Mouse (Mus musculus) neural tube, embryonic 12.5 days (tissue): ENCODE measurements around the gene Aplnr. TPM values are rescaled to one million over a fixed set of nuclear protein-coding genes. Genes with fewer than 3 reads are reported as not detected.

Source experiments
- ATAC-seq: fragments of 200-750 bp; cut with Nextera tagmentation; 2 replicates; pipeline ENCODE4 v1.8.0; 2017; ENCODE audit warnings: low read depth, mild to moderate bottlenecking, moderate TSS enrichment, moderate library complexity; ENCODE audit not compliant: low FRiP score
- H3K27ac ChIP-seq: fragments of 300-500 bp; sonication (generic); 2 replicates; pipeline ENCODE4 v1.5.1; 2016
- H3K27me3 ChIP-seq: fragments of 300-500 bp; sonication (generic); replicated peaks from 2 replicates; pipeline ENCODE4 v1.6.1; 2016; ENCODE audit warnings: mild to moderate bottlenecking
- H3K36me3 ChIP-seq: fragments of 300-500 bp; sonication (generic); 2 replicates; pipeline ENCODE4 v1.6.1; 2016; ENCODE audit warnings: mild to moderate bottlenecking
- H3K4me1 ChIP-seq: fragments of 300-500 bp; sonication (generic); 2 replicates; pipeline ENCODE4 v1.6.1; 2016
- H3K4me2 ChIP-seq: fragments of 300-500 bp; sonication (generic); replicated peaks from 2 replicates; pipeline ENCODE4 v1.6.1; 2016; ENCODE audit warnings: mild to moderate bottlenecking
- H3K4me3 ChIP-seq: fragments of 300-500 bp; sonication (generic); 2 replicates; pipeline ENCODE4 v1.5.1; 2016
- H3K9ac ChIP-seq: fragments of 300-500 bp; sonication (generic); 2 replicates; pipeline ENCODE4 v1.6.1; 2016; ENCODE audit warnings: mild to moderate bottlenecking
- H3K9me3 ChIP-seq: fragments of 300-500 bp; sonication (generic); 2 replicates; pipeline ENCODE4 v1.6.1; 2016; ENCODE audit warnings: mild to moderate bottlenecking
- WGBS: fragments of 180-500 bp; shearing (Covaris S2); methylation state at CpG from one replicate; pipeline ENCODE4 v1.1.7; 2016; 5-methylcytosine and 5-hydroxymethylcytosine counted together
- polyA plus RNA-seq: library from polyadenylated mRNA; unstranded; fragments of >200 nt; fragmentation: Nextera tagmentation; extraction: Ambion mirVana; gene quantifications from 2 replicates; pipeline ENCODE4 v1.2.1, GENCODE M21; 2016

The Aplnr gene
- 37.8 and 42.3 TPM in 2 replicates for polyA plus RNA-seq

DNA sequence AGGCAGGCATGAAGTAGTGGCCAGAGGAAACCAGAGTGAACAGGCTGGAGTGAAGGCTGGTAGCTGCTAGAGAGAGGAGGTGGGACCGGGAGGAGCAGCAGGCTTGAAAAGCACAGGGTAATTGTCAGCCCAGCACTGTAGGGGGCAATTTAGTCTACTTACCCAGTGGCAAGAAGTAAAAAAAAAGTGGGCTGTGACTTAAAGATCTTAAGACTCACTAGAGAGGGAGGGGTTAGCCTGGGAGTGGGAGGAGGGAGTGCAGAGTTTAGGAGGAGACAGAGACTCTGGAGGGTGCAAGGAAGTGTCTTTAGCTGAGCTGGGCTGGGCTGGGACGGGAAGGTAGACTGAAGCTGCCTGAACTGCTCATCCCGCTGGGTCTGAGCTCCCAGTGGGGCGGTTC is at the start of gene Aplnr:
Gene Aplnr, plus strand, starts transcription at position 137 of the 400 bp plus-strand sequence.
- Histone ChIP-seq H3K27ac (no peak within 1 kb of the TSS), H3K9me3 (no peaks in the 10 kb centered on the region), H3K9ac (no peak within 1 kb of the TSS), H3K27me3 (no peaks in the 10 kb centered on the region), H3K4me3 (no peak within 1 kb of the TSS; the same call in 1 of the 2 replicates), H3K36me3 (no peaks in the 10 kb centered on the region), H3K4me1 (no peaks in the 10 kb centered on the region), H3K4me2 (no peak within 1 kb of the TSS)
- ATAC-seq, result no peak
- 4% methylated on average over 4 of the region's 4 CpGs for WGBS

- no peak overlapping the region for H3K9ac ChIP-seq
- H3K4me3 ChIP-seq, result no peak overlapping the region
- H3K9me3 ChIP-seq, result no peaks in the 10 kb centered on the region
- ATAC-seq, result no peak
- no peaks in the 10 kb centered on the region for H3K36me3 ChIP-seq
- H3K27me3 ChIP-seq, result no peaks in the 10 kb centered on the region
- no peaks in the 10 kb centered on the region for H3K4me1 ChIP-seq
- H3K27ac ChIP-seq, result no peak overlapping the region
- 72% methylated on average over 11 of the region's 11 CpGs for WGBS
- no peak overlapping the region for H3K4me2 ChIP-seq
Measured at GRCm38 (mm10) chr2:85088716-85089646, 47.0 kb upstream of the Aplnr start.

DNA sequence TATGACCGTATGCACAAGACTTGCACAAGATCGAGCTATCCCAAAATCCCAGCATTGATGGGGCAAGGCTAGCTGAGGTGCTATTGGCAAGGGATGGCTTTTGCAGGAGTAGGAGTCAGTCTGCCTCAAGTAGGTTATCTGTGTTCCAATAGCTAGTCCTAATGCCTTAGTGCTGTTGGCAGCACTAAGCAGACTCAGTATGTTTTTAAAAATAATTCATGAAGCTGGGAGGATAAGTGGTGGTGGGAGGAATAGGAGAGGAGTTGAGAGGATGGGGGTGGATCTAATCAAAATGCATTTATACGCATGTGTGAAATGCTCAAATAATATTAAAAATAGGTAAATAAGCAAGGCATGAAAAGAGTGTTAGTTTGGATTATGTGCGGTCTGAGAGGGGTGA is 44.7 kb upstream of the Aplnr start:
- H3K9ac ChIP-seq, result no peak overlapping the region
- H3K4me3 ChIP-seq, result no peak overlapping the region
- H3K27me3 ChIP-seq, result no peaks in the 10 kb centered on the region
- 91% methylated on average over 4 of the region's 4 CpGs for WGBS
- H3K27ac ChIP-seq, result no peak overlapping the region
- no peaks in the 10 kb centered on the region for H3K36me3 ChIP-seq
- no peak overlapping the region for H3K4me2 ChIP-seq
- no peaks in the 10 kb centered on the region for H3K9me3 ChIP-seq
- no peak for ATAC-seq
- no peaks in the 10 kb centered on the region for H3K4me1 ChIP-seq

DNA sequence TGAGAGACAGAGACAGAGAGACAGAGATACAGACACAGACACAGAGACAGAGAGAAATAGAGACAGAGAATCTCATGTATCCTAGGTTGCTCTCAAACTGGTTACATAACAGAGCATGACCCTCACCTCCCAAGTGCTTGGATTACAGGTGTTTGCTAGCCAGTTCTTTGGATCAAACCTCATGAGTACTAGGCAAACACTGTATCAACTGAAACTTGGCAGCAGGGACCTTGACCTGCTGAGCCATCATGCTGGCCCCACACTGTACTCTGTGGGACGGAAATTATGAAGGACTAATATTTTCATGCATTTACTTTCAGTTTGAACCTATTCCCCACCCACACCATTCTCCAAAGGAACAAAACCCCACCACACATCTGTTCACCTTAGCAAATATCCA is 42.6 kb upstream of the Aplnr start:
- no peaks in the 10 kb centered on the region for H3K4me1 ChIP-seq
- no peak overlapping the region for H3K4me2 ChIP-seq
- ATAC-seq, result no peak
- no peak overlapping the region for H3K4me3 ChIP-seq
- 88% methylated on average over 1 of the region's 1 CpGs for WGBS
- no peak overlapping the region for H3K9ac ChIP-seq
- H3K9me3 ChIP-seq, result no peaks in the 10 kb centered on the region
- H3K27me3 ChIP-seq, result no peaks in the 10 kb centered on the region
- no peak overlapping the region for H3K27ac ChIP-seq
- no peaks in the 10 kb centered on the region for H3K36me3 ChIP-seq

DNA sequence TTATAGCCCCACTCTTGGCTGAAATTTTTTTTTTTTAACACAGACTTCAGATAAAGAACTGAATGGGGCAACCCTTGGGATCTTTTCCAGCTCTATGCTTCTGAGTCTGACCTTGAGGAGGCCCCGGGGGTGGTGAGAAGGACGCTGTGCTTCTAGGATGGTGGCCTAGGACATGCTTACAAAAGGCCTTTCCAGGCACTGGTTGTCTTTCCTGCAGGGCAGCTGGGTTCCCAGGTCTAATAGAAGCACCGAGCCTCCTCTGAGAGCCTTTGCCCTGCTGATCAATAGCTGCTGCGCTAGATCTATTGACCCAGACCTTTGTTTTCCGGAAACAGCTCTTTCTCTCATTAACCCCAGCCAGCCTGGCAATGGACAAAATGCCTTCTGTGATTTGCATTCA is 40.1 kb upstream of the Aplnr start:
- ATAC-seq, result no peak
- WGBS, result 29% methylated on average over 5 of the region's 5 CpGs

GRCm38 (mm10) chr2:85098014-85098413 is 38.0 kb upstream of the Aplnr start:
- 89% methylated on average over 2 of the region's 2 CpGs for WGBS
- no peak overlapping the region for H3K9ac ChIP-seq
- H3K36me3 ChIP-seq, result no peaks in the 10 kb centered on the region
- no peak for ATAC-seq
- H3K4me3 ChIP-seq, result no peak overlapping the region
- H3K9me3 ChIP-seq, result no peaks in the 10 kb centered on the region
- H3K27ac ChIP-seq, result no peak overlapping the region
- no peaks in the 10 kb centered on the region for H3K27me3 ChIP-seq
- no peaks in the 10 kb centered on the region for H3K4me1 ChIP-seq
- H3K4me2 ChIP-seq, result no peak overlapping the region

More for the DNA sequence above, 40.1 kb upstream of the Aplnr start:
- no peaks in the 10 kb centered on the region for H3K36me3 ChIP-seq
- no peak overlapping the region for H3K27ac ChIP-seq
- H3K4me3 ChIP-seq, result no peak overlapping the region
- no peaks in the 10 kb centered on the region for H3K4me1 ChIP-seq
- H3K9me3 ChIP-seq, result no peaks in the 10 kb centered on the region
- no peak overlapping the region for H3K9ac ChIP-seq
- no peaks in the 10 kb centered on the region for H3K27me3 ChIP-seq
- H3K4me2 ChIP-seq, result no peak overlapping the region

- Histone ChIP-seq H3K27me3 (no peaks in the 10 kb centered on the region), H3K36me3 (no peaks in the 10 kb centered on the region), H3K9ac (no peak overlapping the region), H3K9me3 (no peaks in the 10 kb centered on the region), H3K4me1 (no peaks in the 10 kb centered on the region), H3K4me3 (no peak overlapping the region), H3K4me2 (no peak overlapping the region), H3K27ac (no peak overlapping the region)
- WGBS, result 83% methylated on average over 7 of the region's 7 CpGs
- no peak for ATAC-seq
Measured at GRCm38 (mm10) chr2:85098824-85099511, 37.1 kb upstream of the Aplnr start.

DNA sequence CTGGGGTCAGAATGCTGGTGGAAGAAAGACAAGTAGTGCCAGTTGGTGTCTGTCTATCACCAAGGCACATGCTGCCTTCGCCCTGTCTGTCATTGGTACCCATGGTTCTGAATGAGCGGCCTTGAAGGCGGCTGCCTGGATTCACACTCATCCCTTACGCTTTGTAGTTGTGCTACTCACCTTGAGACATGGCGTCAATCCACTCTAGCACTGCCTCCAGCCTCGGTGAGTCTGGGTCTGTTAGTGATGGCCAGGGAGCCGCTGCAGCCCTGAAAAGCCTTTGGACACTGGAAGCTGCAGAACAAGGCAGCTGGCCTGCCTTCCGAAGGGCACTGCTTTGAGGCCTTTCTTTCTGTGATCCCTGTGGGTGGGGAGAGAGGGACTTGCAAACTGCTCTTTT is 32.8 kb upstream of the Aplnr start:
- Histone ChIP-seq H3K4me2 (no peak overlapping the region), H3K9ac (no peak overlapping the region), H3K27me3 (no peaks in the 10 kb centered on the region), H3K4me3 (no peak overlapping the region), H3K36me3 (no peaks in the 10 kb centered on the region), H3K27ac (no peak overlapping the region), H3K4me1 (no peaks in the 10 kb centered on the region), H3K9me3 (no peaks in the 10 kb centered on the region)
- WGBS, result 79% methylated on average over 8 of the region's 8 CpGs
- no peak for ATAC-seq

- no peaks in the 10 kb centered on the region for H3K4me1 ChIP-seq
- no peak overlapping the region for H3K9ac ChIP-seq
- H3K36me3 ChIP-seq, result no peaks in the 10 kb centered on the region
- no peak overlapping the region for H3K27ac ChIP-seq
- H3K4me3 ChIP-seq, result no peak overlapping the region
- no peak overlapping the region for H3K4me2 ChIP-seq
- H3K9me3 ChIP-seq, result no peaks in the 10 kb centered on the region
- WGBS, result 85% methylated on average over 11 of the region's 11 CpGs
- no peaks in the 10 kb centered on the region for H3K27me3 ChIP-seq
- ATAC-seq, result no peak
Measured at GRCm38 (mm10) chr2:85105426-85106013, 30.5 kb upstream of the Aplnr start.

DNA sequence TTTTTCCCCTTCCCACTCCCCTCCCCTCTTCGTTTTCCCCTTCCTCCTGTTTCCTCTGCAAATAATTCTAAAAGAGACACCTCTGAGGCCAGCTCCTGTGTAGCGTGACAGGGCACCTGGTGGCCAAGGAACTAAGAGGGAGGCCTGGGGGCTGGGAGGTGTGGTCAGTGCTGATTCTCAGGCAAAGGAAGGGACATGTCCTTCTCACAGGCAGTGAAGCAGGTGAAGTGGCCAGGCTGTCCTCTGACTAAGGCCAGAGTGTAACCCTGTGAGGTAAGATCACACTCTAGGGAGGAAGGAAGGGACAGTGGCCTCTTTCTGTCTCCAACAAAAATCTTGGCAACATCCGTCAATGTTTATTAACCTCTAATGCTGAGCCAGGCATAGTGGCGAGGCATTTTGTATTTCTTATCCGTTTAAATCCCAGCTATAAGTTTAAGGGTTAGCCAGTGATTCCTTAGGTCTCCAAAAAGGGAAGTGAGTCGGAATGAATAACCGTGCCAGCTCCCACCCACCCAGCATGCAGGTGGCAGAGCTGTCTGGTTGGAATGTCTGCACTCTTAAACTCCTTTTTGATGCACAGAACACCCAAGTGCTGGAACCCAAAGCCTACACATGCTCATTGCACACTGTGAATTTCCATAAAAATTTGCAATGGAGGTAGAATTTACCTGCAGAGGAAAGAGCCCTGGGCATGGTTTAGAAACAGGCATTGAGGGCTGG is 29.8 kb upstream of the Aplnr start:
- ATAC-seq, result no peak
- H3K9ac ChIP-seq, result no peak overlapping the region

GRCm38 (mm10) chr2:85106941-85107340 is 29.1 kb upstream of the Aplnr start:
- Histone ChIP-seq H3K9me3 (no peaks in the 10 kb centered on the region), H3K4me2 (no peak overlapping the region), H3K36me3 (no peaks in the 10 kb centered on the region), H3K4me1 (no peaks in the 10 kb centered on the region), H3K27me3 (no peaks in the 10 kb centered on the region), H3K9ac (no peak overlapping the region), H3K4me3 (no peak overlapping the region), H3K27ac (no peak overlapping the region)
- WGBS, result 80% methylated on average over 4 of the region's 4 CpGs
- no peak for ATAC-seq

More for the DNA sequence above, 29.8 kb upstream of the Aplnr start:
- H3K4me3 ChIP-seq, result no peak overlapping the region
- no peaks in the 10 kb centered on the region for H3K4me1 ChIP-seq
- H3K27ac ChIP-seq, result no peak overlapping the region
- no peak overlapping the region for H3K4me2 ChIP-seq
- no peaks in the 10 kb centered on the region for H3K36me3 ChIP-seq
- no peaks in the 10 kb centered on the region for H3K9me3 ChIP-seq
- WGBS, result 78% methylated on average over 7 of the region's 7 CpGs
- no peaks in the 10 kb centered on the region for H3K27me3 ChIP-seq
